Mouse (Mus musculus): ENCODE data around the gene Zc3h12a.

- no peak for TF ChIP-seq CTCF (IDR thresholded peaks at IDR 0.05; ENCODE audit: low read depth, low read length)
- no peak for TF ChIP-seq POLR2A (IDR thresholded peaks at IDR 0.05; ENCODE audit: insufficient read depth, low read length)
- no peak for TF ChIP-seq EP300 (IDR thresholded peaks at IDR 0.05; ENCODE audit: insufficient read depth, low read depth, low read length)
Observed at GRCm38 (mm10) chr4:125155646-125156045, 28.0 kb upstream of the Zc3h12a start.
